Mouse (Mus musculus) liver, adult (tissue): ENCODE results near the gene Heyl.

ENCODE experiments used
- GATA4 ChIP-seq: IDR thresholded peaks from 2 replicates; pipeline ENCODE4 v1.6.1; 2014; ENCODE audit warnings: mild to moderate bottlenecking, low read length; ENCODE audit not compliant: insufficient replicate concordance

Heyl gene

DNA sequence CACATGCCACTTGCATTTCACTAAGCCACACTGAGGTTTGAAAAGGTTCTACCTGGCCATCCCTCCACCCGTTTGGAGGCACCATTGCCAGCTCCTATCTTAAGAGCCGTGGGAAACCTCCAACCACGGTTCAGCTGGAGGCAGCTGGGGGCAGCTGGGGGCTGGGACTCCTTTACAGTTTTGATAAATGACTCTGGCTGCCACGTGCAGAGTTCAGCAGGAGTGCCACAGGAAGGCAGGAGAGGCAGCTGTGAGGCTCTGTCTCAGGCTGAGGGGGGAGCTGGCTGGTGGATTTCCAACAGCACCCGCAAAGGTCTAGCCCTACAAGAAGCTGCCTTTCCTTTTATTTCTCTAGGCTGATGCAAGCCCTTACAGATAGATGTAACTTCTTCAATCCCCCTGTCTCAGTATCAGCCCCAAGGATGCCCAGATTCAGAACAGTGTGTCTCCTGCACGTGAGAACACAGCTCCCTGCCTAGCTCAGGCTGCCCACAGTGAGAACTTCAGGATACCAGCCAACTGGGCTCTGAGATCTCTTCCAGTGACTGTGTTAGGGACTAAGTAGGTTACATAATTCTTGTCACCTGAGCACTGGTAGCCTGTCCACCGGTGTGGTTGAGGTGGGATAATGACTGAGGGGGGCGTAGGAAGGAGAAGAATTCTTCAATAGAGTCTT lies 26.9 kb downstream of the Heyl start:
- TF ChIP-seq GATA4, result no peak

- no peak for TF ChIP-seq GATA4
Measured at GRCm38 (mm10) chr4:123261721-123262401, 28.5 kb downstream of the Heyl start, which contains the start of gene Pabpc4. Pabpc4 (plus strand) TSS chr4:123262351.

GRCm38 (mm10) chr4:123271063-123271462 lies 37.7 kb downstream of the Heyl start:
- TF ChIP-seq GATA4, result no peak

DNA sequence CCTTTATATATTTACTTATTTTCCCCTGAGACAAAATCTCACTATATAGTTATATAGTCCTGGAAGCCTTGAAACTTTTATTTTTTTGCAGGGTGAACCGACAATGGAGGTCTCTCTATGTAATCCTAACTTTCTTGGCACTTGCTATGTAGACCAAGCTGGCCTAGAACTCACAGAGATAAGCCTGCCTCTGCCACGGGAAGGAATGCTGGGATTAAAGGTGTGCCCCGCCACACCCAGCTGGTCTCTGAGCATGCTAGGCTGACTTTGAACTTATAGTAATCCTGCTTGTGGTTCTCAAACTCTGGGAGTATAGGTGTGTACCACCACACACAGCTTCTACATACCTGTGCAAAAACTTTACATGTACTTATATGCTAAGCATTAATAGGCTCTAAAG lies 46.8 kb downstream of the Heyl start:
- TF ChIP-seq GATA4, result no peak

GRCm38 (mm10) chr4:123282500-123282899 lies 49.1 kb downstream of the Heyl start:
- TF ChIP-seq GATA4, result no peak; the same call in 1 of the 2 replicates

- no peak for TF ChIP-seq GATA4
Measured at GRCm38 (mm10) chr4:123284731-123285624, 51.6 kb downstream of the Heyl start.

DNA sequence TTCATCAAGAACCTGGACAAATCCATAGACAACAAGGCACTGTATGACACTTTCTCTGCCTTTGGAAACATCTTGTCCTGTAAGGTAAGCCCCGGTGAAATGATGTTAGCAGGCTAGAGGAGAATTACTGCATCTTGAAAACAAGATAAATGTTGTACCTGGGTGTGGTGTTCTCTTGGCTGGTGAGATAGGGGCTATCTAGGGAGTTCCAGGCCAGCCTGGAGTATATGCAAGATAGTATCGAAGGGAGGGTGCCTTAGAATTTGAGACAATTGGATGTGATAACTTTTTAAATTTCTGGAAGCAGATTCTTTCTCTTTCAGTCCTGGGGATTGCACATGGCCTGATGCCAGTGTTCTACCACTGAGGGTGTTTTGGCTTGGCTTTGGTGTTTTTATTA lies 53.4 kb downstream of the Heyl start:
- no peak for TF ChIP-seq GATA4

DNA sequence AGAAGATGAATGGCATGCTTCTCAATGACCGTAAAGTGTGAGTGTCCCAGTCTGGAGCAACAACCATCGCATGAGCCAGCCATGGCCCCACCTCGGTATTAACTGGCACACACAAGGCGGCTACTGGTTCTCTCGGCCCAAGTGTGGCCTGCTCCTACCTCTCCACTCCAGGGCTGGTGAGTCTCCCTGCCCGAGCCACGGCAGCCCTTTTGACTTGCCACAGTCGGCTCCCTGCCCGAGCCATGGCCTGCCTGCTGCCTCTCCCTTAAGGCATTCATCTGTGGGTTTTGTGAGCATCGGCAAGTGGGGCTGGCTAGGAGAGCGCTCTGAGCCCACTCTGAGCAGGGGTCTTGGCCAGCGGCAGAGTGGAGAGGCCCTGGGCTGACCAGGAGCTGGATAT lies 55.7 kb downstream of the Heyl start:
- no peak for TF ChIP-seq GATA4

GRCm38 (mm10) chr4:123292390-123292789 lies 59.0 kb downstream of the Heyl start:
- TF ChIP-seq GATA4, result no peak

GRCm38 (mm10) chr4:123292989-123293388 lies 59.6 kb downstream of the Heyl start:
- TF ChIP-seq GATA4, result no peak

DNA sequence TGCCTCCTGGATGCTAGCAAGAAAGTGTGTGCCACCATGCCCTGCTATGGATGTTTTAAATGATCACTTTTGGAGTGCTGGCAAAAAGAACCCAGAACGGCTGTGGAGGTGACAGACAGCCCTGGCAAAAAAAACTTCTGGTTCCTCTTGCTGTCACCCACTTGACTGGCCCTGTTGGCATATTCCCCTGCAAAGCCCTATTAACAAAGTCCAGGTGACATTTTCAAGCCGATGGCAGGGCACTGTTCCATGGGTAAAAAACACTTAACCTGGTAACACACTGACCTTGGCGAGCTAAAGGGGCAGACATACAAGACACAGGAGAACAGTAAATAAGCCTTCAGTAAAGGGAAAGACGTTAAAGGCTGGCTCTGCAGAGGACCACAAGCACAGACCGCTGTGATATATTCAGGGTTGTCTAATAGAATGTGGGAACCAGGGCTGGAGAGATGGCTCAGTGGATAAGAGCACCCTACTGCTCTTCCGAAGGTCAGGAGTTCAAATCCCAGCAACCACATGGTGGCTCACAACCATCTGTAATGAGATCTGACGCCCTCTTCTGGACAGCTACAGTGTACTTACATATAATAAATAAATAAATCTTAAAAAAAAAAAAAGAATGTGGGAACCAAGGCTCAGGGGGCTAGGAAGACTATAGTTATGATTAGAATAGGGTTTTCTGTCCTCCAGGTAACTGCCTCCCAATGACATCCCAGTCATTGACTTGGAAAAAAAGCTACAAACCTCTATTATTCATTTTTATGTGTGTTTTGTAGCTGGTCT lies 60.5 kb downstream of the Heyl start:
- TF ChIP-seq GATA4, result no peak

DNA sequence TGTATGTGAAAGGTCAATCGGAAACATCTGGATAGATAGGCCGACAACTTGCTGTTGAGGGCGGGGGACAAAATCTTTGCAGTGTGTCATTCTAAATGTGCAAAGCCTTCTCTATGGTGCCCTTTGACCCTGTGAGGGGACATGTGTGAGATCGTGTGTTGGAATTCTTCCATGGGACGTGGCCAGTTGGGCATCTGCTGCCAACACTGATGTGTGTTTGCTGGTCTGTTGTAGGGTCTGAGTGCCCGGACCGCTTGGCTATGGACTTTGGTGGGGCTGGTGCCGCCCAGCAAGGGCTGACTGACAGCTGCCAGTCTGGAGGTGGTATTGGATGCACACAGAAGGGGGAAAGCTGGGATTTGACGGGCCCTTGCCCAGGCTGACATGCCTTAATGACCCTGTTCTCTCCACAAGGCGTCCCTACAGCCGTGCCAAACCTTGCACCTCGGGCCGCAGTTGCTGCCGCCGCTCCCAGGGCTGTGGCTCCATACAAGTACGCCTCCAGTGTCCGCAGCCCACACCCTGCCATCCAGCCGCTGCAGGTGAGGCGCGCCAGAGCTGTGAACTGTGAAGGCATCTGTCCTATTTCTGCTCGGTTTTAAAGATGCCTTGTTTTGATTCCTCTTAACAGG lies 62.3 kb downstream of the Heyl start:
- TF ChIP-seq GATA4, result no peak

- TF ChIP-seq GATA4, result no peak
Measured at GRCm38 (mm10) chr4:123296148-123296534, 62.8 kb downstream of the Heyl start.

- TF ChIP-seq GATA4, result no peak
Measured at GRCm38 (mm10) chr4:123297195-123297960, 64.0 kb downstream of the Heyl start.

DNA sequence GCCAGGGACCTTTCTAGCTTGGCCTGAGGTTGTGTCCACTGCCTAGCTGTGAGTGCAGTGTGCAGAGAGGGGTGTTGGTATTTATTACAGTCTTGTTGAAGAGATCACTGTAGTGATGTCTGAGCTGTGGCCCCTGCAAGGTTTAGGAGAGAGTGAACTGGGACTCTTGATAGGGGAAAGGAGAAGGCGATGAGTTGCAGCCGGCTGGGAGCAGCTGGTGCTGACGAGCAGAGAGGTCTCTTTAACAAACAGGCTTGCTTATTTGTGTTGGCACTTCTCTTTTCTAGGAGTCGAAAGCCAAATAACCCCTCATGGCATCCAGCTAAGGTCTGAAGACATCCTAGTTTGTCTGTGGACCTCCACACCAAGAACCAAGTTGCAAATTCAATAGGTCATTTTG lies 64.9 kb downstream of the Heyl start:
- TF ChIP-seq GATA4, result no peak
